Mouse (Mus musculus) left cerebral cortex, adult 2 months (tissue): ENCODE data around the gene Gm48552. TPM values are rescaled to one million over a fixed set of nuclear protein-coding genes. Genes with fewer than 3 reads are reported as not detected.

Experiments used
- DNase-seq, 2 experiments: peaks; one replicate each; pipeline ENCODE4 v3.0.0; 2021 to 2022; ENCODE audit warnings: low spot score in 2 of 2, mixed read lengths in 1 of 2; ENCODE audit errors: extremely low spot score in 1 of 2
- H3K27ac ChIP-seq: fragments of 200-600 bp; 2 replicates; pipeline ENCODE4 v1.8.1; 2022
- H3K4me3 ChIP-seq: fragments of 200-600 bp; 2 replicates; pipeline ENCODE4 v1.8.1; 2022
- CTCF ChIP-seq: fragments of 200-600 bp; IDR thresholded peaks from 2 replicates; pipeline ENCODE4 v1.8.1; 2022; ENCODE audit warnings: antibody characterized with exemption, mild to moderate bottlenecking, moderate library complexity
- intact Hi-C: fragments of 180-260 bp; cut with DNase I; formaldehyde crosslinking; loops from one replicate; pipeline ENCODE4 v1.15.1; 2025
- total RNA-seq, 2 experiments: library from RNA; stranded (reverse); gene quantifications; 2 replicates each; pipeline ENCODE4 v1.2.3; 2021

The Gm48552 gene
- total RNA-seq, 2 experiments from 2014 or later: 5.1 to 7.1 TPM

GRCm38 (mm10) chr10:81351678-81352291 lies 37.0 kb upstream of the Gm48552 start:
- no peak for DNase-seq
- Histone ChIP-seq H3K27ac (no peak overlapping the region), H3K4me3 (no peak overlapping the region)
- intact Hi-C loops: loop anchor here (2.0 to 5.0 kb wide), 3 partner anchors 31 to 154 kb away; partner anchors contain the start of gene Cactin
- TF ChIP-seq CTCF: no peak

- H3K27ac ChIP-seq: no peak overlapping the region
- intact Hi-C loops: loop anchor here (5.0 kb wide), 1 partner anchor 158 kb away; no protein-coding TSS in a partner anchor
- no peak for DNase-seq
- H3K4me3 ChIP-seq: no peak overlapping the region
- no peak for TF ChIP-seq CTCF
Observed at GRCm38 (mm10) chr10:81354738-81355477, 33.9 kb upstream of the Gm48552 start.

GRCm38 (mm10) chr10:81355533-81355932 lies 33.3 kb upstream of the Gm48552 start:
- H3K27ac ChIP-seq: no peak overlapping the region
- no peak for DNase-seq
- intact Hi-C loops: no loop called here
- no peak for TF ChIP-seq CTCF
- H3K4me3 ChIP-seq: no peak overlapping the region

GRCm38 (mm10) chr10:81356352-81356990 lies 32.3 kb upstream of the Gm48552 start:
- DNase-seq: no peak
- intact Hi-C loops: no loop called here
- H3K27ac ChIP-seq: no peak overlapping the region
- no peak for TF ChIP-seq CTCF
- H3K4me3 ChIP-seq: no peak overlapping the region

GRCm38 (mm10) chr10:81356991-81357844 lies 31.6 kb upstream of the Gm48552 start, which contains the start of gene Mfsd12:
Gene Mfsd12 (plus strand): TSS chr10:81357491.
- DNase-seq: peak; percentile 90
- peak within 1 kb of the TSS; percentile 91 for H3K4me3 ChIP-seq
- intact Hi-C loops: no loop called here
- no peak for TF ChIP-seq CTCF
- peak within 1 kb of the TSS; percentile 71 for H3K27ac ChIP-seq

- no peak for DNase-seq
- intact Hi-C loops: no loop called here
- TF ChIP-seq CTCF: no peak
- Histone ChIP-seq H3K4me3 (peak overlapping the region; percentile 91), H3K27ac (no peak overlapping the region)
Observed at GRCm38 (mm10) chr10:81358209-81358608, 30.6 kb upstream of the Gm48552 start.

GRCm38 (mm10) chr10:81358841-81359240 lies 30.0 kb upstream of the Gm48552 start:
- peak overlapping the region; percentile 91 for H3K4me3 ChIP-seq
- no peak overlapping the region for H3K27ac ChIP-seq
- intact Hi-C loops: no loop called here

GRCm38 (mm10) chr10:81360721-81361120 lies 28.1 kb upstream of the Gm48552 start:
- no peak for DNase-seq
- H3K4me3 ChIP-seq: no peak overlapping the region
- no peak for TF ChIP-seq CTCF
- H3K27ac ChIP-seq: no peak overlapping the region
- intact Hi-C loops: no loop called here

More at GRCm38 (mm10) chr10:81358841-81359240, 30.0 kb upstream of the Gm48552 start:
- no peak for TF ChIP-seq CTCF
- DNase-seq: no peak

- Histone ChIP-seq H3K4me3 (no peak overlapping the region), H3K27ac (no peak overlapping the region)
- no peak for DNase-seq
- no peak for TF ChIP-seq CTCF
- intact Hi-C loops: no loop called here
Observed at GRCm38 (mm10) chr10:81362336-81362949, 26.4 kb upstream of the Gm48552 start.

GRCm38 (mm10) chr10:81363436-81364346 lies 25.1 kb upstream of the Gm48552 start:
- Histone ChIP-seq H3K4me3 (no peak overlapping the region), H3K27ac (no peak overlapping the region)
- DNase-seq: no peak
- no peak for TF ChIP-seq CTCF
- intact Hi-C loops: no loop called here
